Mouse (Mus musculus): Measurements from ENCODE around the gene Spryd4. TPM values are rescaled to one million over a fixed set of nuclear protein-coding genes. Genes with fewer than 3 reads are reported as not detected.

Spryd4 gene
- polyA plus RNA-seq, 1 experiment from 2014 or later = 16.9 TPM

DNA sequence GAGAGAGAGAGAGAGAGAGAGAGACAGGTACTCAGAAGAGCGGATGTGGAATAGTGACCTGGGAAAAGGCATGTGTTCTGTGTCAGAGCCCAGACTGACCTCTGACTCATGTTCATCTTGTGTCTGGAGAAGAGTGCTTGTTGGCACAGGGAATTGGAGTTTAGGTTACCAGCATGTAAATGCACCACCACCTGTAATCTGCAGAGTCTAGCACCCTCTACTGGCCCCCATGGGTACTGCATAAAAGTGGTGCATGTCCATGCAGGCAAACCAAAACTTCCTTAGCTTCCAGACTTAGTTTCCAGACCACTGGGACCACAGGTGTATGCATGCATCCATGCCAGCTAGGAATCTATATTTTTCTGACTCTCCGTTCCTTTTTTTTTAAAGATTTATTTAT lies 25.6 kb downstream of the Spryd4 start:
- Histone ChIP-seq H3K4me2 (replicated peaks; ENCODE audit: low read depth, low read length) (no peak overlapping the region), H3K4me3 (ENCODE audit: low read depth, low read length) (no peak overlapping the region), H3K9ac (replicated peaks; ENCODE audit: low read depth) (no peak overlapping the region), H3K4me1 (ENCODE audit: insufficient read depth, low read depth, low read length) (no peaks in the 10 kb centered on the region), H3K36me3 (ENCODE audit: insufficient read depth, low read length) (no peaks in the 10 kb centered on the region), H3K27ac (ENCODE audit: low read length) (no peak overlapping the region), H3K27me3 (replicated peaks; ENCODE audit: insufficient read depth, low read length) (no peaks in the 10 kb centered on the region), H3K9me3 (ENCODE audit: low read length) (no peaks in the 10 kb centered on the region)
- WGBS = 43% methylated on average over 2 of the region's 2 CpGs
- peak; percentile 94 for DNase-seq (ENCODE audit: low spot score)
- peak; percentile 88 for ATAC-seq
- TF ChIP-seq CTCF (IDR thresholded peaks at IDR 0.05) = peak; percentile 98
- no peak for TF ChIP-seq EP300 (IDR thresholded peaks at IDR 0.05)

DNA sequence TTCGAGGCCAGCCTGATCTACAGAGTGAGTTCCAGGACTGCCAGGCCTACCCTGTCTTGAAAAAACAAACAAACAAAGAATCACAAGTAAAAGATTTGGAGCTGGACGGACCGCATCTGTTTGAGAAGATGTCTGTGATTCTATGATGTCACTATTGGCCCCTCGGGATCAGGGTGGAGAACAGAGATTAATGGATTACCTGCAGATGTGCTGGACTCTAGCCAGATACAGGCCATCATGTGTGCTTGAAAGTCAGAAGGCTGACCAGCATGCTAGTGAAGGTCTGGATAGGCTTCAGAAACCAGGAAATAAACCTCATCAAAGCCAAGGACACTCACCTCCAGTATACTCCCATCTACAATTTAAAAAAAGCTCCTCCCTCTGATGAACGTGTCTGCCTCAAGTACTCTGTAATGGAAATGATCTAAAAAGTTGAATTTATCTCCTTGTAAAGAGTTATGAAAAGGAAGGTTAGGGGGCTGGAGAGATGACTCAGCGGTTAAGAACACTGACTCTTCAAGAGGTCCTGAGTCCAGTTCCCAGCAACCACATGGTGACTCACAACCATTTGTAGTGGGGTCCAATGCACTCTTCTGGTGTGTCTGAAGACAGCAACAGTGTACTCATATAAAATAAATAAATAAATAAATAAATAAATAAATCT lies 26.2 kb downstream of the Spryd4 start:
- Histone ChIP-seq H3K36me3 (ENCODE audit: insufficient read depth, low read length) (no peaks in the 10 kb centered on the region), H3K4me3 (ENCODE audit: low read depth, low read length) (no peak overlapping the region), H3K4me1 (ENCODE audit: insufficient read depth, low read depth, low read length) (no peaks in the 10 kb centered on the region), H3K9ac (replicated peaks; ENCODE audit: low read depth) (no peak overlapping the region), H3K9me3 (ENCODE audit: low read length) (no peaks in the 10 kb centered on the region), H3K27ac (ENCODE audit: low read length) (no peak overlapping the region), H3K4me2 (replicated peaks; ENCODE audit: low read depth, low read length) (no peak overlapping the region), H3K27me3 (replicated peaks; ENCODE audit: insufficient read depth, low read length) (no peaks in the 10 kb centered on the region)
- TF ChIP-seq EP300 (IDR thresholded peaks at IDR 0.05) (no peak), CTCF (IDR thresholded peaks at IDR 0.05) (no peak)
- DNase-seq (ENCODE audit: low spot score) (peak; percentile 42), ATAC-seq (peak; percentile 43; the same call in 1 of the 2 replicates)
- 60% methylated on average over 6 of the region's 6 CpGs for WGBS

DNA sequence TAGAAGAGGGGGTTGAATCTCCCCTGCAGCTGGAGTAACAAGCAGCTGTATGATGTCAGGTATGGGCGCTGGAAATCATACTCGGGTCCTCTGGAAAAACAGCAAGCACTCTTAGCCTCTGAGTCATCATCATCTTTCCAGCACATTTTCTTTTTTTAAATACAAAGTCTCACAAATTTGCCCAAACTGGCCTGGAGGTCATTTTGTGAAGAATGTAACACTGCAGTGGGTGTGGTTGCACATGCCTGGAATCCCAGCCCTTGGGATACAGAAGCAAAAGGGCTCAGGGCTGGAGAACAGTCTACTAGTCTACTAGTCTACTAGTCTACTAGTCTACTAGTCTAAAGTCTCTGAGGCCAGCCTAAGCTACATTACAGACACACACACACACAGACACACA lies 27.3 kb downstream of the Spryd4 start:
- ATAC-seq (no peak), DNase-seq (ENCODE audit: low spot score) (peak; percentile 24)
- Histone ChIP-seq H3K9me3 (ENCODE audit: low read length) (no peaks in the 10 kb centered on the region), H3K4me2 (replicated peaks; ENCODE audit: low read depth, low read length) (no peak overlapping the region), H3K27me3 (replicated peaks; ENCODE audit: insufficient read depth, low read length) (no peaks in the 10 kb centered on the region), H3K9ac (replicated peaks; ENCODE audit: low read depth) (no peak overlapping the region), H3K27ac (ENCODE audit: low read length) (no peak overlapping the region), H3K4me3 (ENCODE audit: low read depth, low read length) (no peak overlapping the region), H3K4me1 (ENCODE audit: insufficient read depth, low read depth, low read length) (no peaks in the 10 kb centered on the region), H3K36me3 (ENCODE audit: insufficient read depth, low read length) (no peaks in the 10 kb centered on the region)
- WGBS = 64% methylated on average over 2 of the region's 2 CpGs
- no peak for TF ChIP-seq CTCF (IDR thresholded peaks at IDR 0.05)
- no peak for TF ChIP-seq EP300 (IDR thresholded peaks at IDR 0.05)

DNA sequence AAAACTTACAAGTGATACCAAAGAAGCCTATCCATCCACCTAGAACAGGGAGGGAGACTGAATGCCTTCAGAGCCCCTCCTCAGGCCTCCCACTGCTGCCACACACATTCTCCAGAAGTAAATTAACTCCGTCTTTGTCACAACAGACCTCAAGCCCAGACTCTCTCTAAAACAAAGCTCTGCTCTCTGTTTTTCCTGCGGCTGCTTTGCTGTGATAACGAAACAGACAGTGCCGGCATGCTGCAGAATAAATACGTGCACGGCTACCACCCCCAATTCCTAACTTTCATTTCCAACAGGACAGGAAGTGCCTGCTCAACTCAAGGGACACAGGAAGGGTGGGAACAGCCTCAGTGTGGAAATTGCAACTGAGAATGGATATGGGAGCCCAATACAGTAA lies 31.6 kb downstream of the Spryd4 start, which contains the start of gene Rbms2:
TSS of gene Rbms2 (minus strand) at position 309 of the 400 bp plus-strand sequence.
- Histone ChIP-seq H3K27ac (ENCODE audit: low read length) (peak within 1 kb of the TSS; percentile 78), H3K4me2 (replicated peaks; ENCODE audit: low read depth, low read length) (peak within 1 kb of the TSS; percentile 49), H3K27me3 (replicated peaks; ENCODE audit: insufficient read depth, low read length) (no peaks in the 10 kb centered on the region), H3K36me3 (ENCODE audit: insufficient read depth, low read length) (no peaks in the 10 kb centered on the region), H3K9me3 (ENCODE audit: low read length) (no peaks in the 10 kb centered on the region), H3K9ac (replicated peaks; ENCODE audit: low read depth) (peak within 1 kb of the TSS; percentile 24; the same call in 1 of the 2 replicates), H3K4me3 (ENCODE audit: low read depth, low read length) (peak within 1 kb of the TSS; percentile 33), H3K4me1 (ENCODE audit: insufficient read depth, low read depth, low read length) (peaks cover 7% of the 10 kb centered on the region; the same call in 1 of the 2 replicates)
- ATAC-seq (peak; percentile 61), DNase-seq (ENCODE audit: low spot score) (peak; percentile 81)
- TF ChIP-seq CTCF (IDR thresholded peaks at IDR 0.05) (no peak), EP300 (IDR thresholded peaks at IDR 0.05) (peak; percentile 87)
- WGBS = 2% methylated on average over 6 of the region's 6 CpGs

DNA sequence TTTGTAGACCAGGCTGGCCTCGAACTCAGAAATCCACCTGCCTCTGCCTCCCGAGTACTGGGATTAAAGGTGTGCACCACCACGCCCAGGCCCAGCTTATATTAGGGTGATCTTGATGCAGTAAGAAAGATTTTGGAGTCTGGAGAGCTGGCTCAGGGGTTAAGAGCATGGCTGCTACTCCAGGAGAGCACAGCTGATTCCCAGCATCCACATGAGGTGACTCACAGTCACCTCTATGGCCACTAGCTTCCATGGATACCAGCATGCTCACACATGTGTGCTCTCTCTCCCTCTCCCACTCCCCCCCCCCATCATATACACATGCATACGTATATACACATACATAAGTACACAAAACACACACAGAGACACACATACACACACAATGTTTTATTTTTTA lies 34.3 kb downstream of the Spryd4 start:
- Histone ChIP-seq H3K9ac (replicated peaks; ENCODE audit: low read depth) (no peak overlapping the region), H3K4me1 (ENCODE audit: insufficient read depth, low read depth, low read length) (peaks cover 7% of the 10 kb centered on the region; the same call in 1 of the 2 replicates), H3K4me2 (replicated peaks; ENCODE audit: low read depth, low read length) (no peak overlapping the region), H3K27ac (ENCODE audit: low read length) (no peak overlapping the region), H3K9me3 (ENCODE audit: low read length) (no peaks in the 10 kb centered on the region), H3K27me3 (replicated peaks; ENCODE audit: insufficient read depth, low read length) (no peaks in the 10 kb centered on the region), H3K4me3 (ENCODE audit: low read depth, low read length) (no peak overlapping the region), H3K36me3 (ENCODE audit: insufficient read depth, low read length) (no peaks in the 10 kb centered on the region)
- DNase-seq (ENCODE audit: low spot score) (no peak), ATAC-seq (no peak)
- TF ChIP-seq CTCF (IDR thresholded peaks at IDR 0.05) (no peak), EP300 (IDR thresholded peaks at IDR 0.05) (no peak)
- 80% methylated on average over 4 of the region's 4 CpGs for WGBS

DNA sequence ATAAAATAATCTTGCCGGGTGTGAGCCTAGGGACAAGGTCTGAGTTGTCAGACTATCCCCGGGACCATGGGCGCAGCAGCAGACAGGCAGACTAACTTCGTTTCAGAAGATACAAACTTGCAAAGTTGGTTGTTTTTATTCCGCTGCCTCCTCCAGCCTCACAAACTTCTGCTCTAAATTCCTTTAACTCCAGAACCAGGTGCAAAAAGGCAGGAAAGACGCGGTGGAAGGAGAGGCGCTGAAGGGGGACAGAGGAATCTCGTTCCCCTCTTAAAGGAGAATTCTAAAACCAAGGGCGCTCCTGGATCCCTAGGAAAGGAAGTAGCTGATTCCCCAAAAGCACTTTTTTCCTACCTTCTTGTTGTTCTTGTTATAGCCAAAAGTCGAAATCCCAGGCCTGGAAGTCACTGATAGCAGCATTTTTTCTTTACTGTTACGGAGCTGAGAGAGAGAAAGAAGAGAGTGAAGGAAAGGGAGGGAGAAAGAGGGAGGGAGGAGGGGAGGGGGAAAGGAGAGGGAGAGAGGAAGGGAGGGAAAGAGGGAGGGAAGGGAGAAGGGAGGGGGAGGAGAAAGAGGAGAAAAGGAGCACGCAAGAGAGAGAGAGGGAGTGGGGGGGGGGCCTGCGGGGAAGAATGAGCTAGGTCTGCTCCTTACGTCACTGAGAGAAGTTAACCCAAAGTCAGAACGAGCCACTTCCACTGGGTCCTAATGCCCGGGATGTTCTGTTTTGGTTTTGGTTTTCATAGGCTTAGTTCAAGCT lies 35.4 kb downstream of the Spryd4 start:
- no peaks in the 10 kb centered on the region for H3K9me3 ChIP-seq (ENCODE audit: low read length)
- under 1% methylated on average over 17 of the region's 17 CpGs for WGBS
- no peaks in the 10 kb centered on the region for H3K27me3 ChIP-seq (replicated peaks; ENCODE audit: insufficient read depth, low read length)
- peaks cover 7% of the 10 kb centered on the region; the same call in 1 of the 2 replicates for H3K4me1 ChIP-seq (ENCODE audit: insufficient read depth, low read depth, low read length)
- DNase-seq (ENCODE audit: low spot score) = peak; percentile 96
- peak; percentile 91 for ATAC-seq
- peak overlapping the region; percentile 73 for H3K9ac ChIP-seq (replicated peaks; ENCODE audit: low read depth)
- H3K36me3 ChIP-seq (ENCODE audit: insufficient read depth, low read length) = no peaks in the 10 kb centered on the region
- peak overlapping the region; percentile 65 for H3K4me3 ChIP-seq (ENCODE audit: low read depth, low read length)
- peak overlapping the region; percentile 95 for H3K27ac ChIP-seq (ENCODE audit: low read length)
- TF ChIP-seq EP300 (IDR thresholded peaks at IDR 0.05) = no peak; the same call in 1 of the 2 replicates
- TF ChIP-seq CTCF (IDR thresholded peaks at IDR 0.05) = no peak
- peak overlapping the region; percentile 67 for H3K4me2 ChIP-seq (replicated peaks; ENCODE audit: low read depth, low read length)

Measured in lung, postnatal 0 days (tissue).